Mouse (Mus musculus): ENCODE measurements around the gene Myo15. TPM values are rescaled to one million over a fixed set of nuclear protein-coding genes. Genes with fewer than 3 reads are reported as not detected.

The Myo15 gene
- total RNA-seq, 2 experiments from 2014 or later = 0.10 TPM

DNA sequence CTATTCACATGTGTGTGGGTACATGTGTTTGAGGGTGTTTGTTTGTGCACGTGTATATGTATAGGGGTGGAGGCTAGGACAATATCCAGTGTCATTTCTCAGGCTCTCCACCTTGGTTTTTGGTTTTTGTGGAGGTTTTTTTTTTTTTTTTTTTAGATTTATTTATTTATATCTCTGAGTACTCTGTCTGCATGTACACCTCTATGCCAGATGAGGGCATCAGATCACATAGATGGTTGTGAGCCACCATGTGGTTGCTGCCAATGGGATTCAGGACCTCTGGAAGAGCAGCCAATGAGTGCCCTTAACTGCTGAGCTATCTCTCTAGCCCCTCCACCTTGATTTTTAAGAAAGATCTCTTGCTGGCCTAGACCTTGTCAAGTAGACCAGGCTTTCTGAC is 11.2 kb upstream of the Myo15 start:
- peak; percentile 55 for TF ChIP-seq CTCF (conservative IDR thresholded peaks at IDR 0.05)
- no peak for DNase-seq (ENCODE audit: low spot score in 2 of 2)
- Histone ChIP-seq H3K4me3 (no peak overlapping the region), H3K27ac (no peak overlapping the region)

- no peak overlapping the region for H3K27ac ChIP-seq
- peak in 1 of 2 experiments; percentile 58 for DNase-seq (ENCODE audit: low spot score in 2 of 2)
- TF ChIP-seq CTCF (conservative IDR thresholded peaks at IDR 0.05) = peak; percentile 78
- no peak overlapping the region for H3K4me3 ChIP-seq
Measured at GRCm38 (mm10) chr11:60465943-60466380, 3.2 kb upstream of the Myo15 start.

- Histone ChIP-seq H3K4me3 (no peak overlapping the region), H3K27ac (no peak overlapping the region)
- no peak for DNase-seq (ENCODE audit: low spot score in 2 of 2)
- no peak for TF ChIP-seq CTCF (conservative IDR thresholded peaks at IDR 0.05)
Measured at GRCm38 (mm10) chr11:60470743-60471142, 1.6 kb downstream of the Myo15 start.

- peak; percentile 20; the same call in 1 of the 2 replicates for TF ChIP-seq CTCF (conservative IDR thresholded peaks at IDR 0.05)
- Histone ChIP-seq H3K27ac (no peak overlapping the region), H3K4me3 (no peak overlapping the region)
- no peak for DNase-seq (ENCODE audit: low spot score in 2 of 2)
Measured at GRCm38 (mm10) chr11:60474534-60474933, 5.4 kb downstream of the Myo15 start.

- DNase-seq (ENCODE audit: low spot score in 2 of 2) = no peak
- no peak for TF ChIP-seq CTCF (conservative IDR thresholded peaks at IDR 0.05)
- Histone ChIP-seq H3K27ac (no peak overlapping the region), H3K4me3 (no peak overlapping the region)
Measured at GRCm38 (mm10) chr11:60475668-60476362, 6.7 kb downstream of the Myo15 start.

GRCm38 (mm10) chr11:60478121-60478520 is 9.0 kb downstream of the Myo15 start:
- Histone ChIP-seq H3K4me3 (no peak overlapping the region), H3K27ac (no peak overlapping the region)
- DNase-seq (ENCODE audit: low spot score in 2 of 2) = no peak
- TF ChIP-seq CTCF (conservative IDR thresholded peaks at IDR 0.05) = no peak

GRCm38 (mm10) chr11:60486267-60486666 is 17.1 kb downstream of the Myo15 start:
- TF ChIP-seq CTCF (conservative IDR thresholded peaks at IDR 0.05) = no peak
- DNase-seq (ENCODE audit: low spot score in 2 of 2) = no peak
- Histone ChIP-seq H3K4me3 (no peak overlapping the region), H3K27ac (no peak overlapping the region)

- H3K27ac ChIP-seq = no peak overlapping the region
- TF ChIP-seq CTCF (conservative IDR thresholded peaks at IDR 0.05) = no peak
- DNase-seq (ENCODE audit: low spot score in 2 of 2) = no peak
- H3K4me3 ChIP-seq = no peak overlapping the region
Measured at GRCm38 (mm10) chr11:60492726-60493125, 23.6 kb downstream of the Myo15 start.

- DNase-seq (ENCODE audit: low spot score in 2 of 2) = no peak
- Histone ChIP-seq H3K4me3 (no peak overlapping the region), H3K27ac (no peak overlapping the region)
- TF ChIP-seq CTCF (conservative IDR thresholded peaks at IDR 0.05) = peak; percentile 58
Measured at GRCm38 (mm10) chr11:60495692-60496091, 26.6 kb downstream of the Myo15 start.

DNA sequence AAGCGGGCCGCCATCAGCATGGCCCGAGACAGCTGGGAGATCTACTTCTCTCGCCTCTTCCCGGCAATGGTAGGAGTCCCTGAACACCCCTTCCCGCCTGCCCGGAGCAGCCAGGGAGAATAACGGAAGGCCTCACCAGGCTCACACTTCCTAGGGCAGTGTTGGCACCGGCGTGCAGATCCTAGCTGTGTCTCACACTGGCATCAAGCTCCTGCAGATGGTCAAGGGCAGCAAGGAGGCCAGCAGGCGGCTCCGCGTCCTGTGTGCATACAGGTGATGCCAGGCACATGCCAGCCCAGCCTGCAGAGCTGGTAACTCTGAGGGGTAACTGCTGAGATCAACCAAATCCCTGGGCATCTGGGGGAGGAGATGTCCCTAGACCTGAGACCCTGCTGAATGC is 38.1 kb downstream of the Myo15 start:
- DNase-seq (ENCODE audit: low spot score in 2 of 2) = no peak
- Histone ChIP-seq H3K4me3 (no peak overlapping the region), H3K27ac (no peak overlapping the region)
- TF ChIP-seq CTCF (conservative IDR thresholded peaks at IDR 0.05) = no peak

GRCm38 (mm10) chr11:60508950-60509349 is 39.8 kb downstream of the Myo15 start:
- H3K4me3 ChIP-seq = peak overlapping the region; percentile 37; the same call in 1 of the 2 replicates
- TF ChIP-seq CTCF (conservative IDR thresholded peaks at IDR 0.05) = no peak
- H3K27ac ChIP-seq = no peak overlapping the region
- no peak for DNase-seq (ENCODE audit: low spot score in 2 of 2)

- H3K4me3 ChIP-seq = peak overlapping the region; percentile 37; the same call in 1 of the 2 replicates
- H3K27ac ChIP-seq = no peak overlapping the region
- TF ChIP-seq CTCF (conservative IDR thresholded peaks at IDR 0.05) = no peak
- no peak for DNase-seq (ENCODE audit: low spot score in 2 of 2)
Measured at GRCm38 (mm10) chr11:60509500-60509899, 40.4 kb downstream of the Myo15 start.

GRCm38 (mm10) chr11:60511893-60512292 is 42.8 kb downstream of the Myo15 start:
- DNase-seq (ENCODE audit: low spot score in 2 of 2) = no peak
- Histone ChIP-seq H3K27ac (no peak overlapping the region), H3K4me3 (no peak overlapping the region)
- TF ChIP-seq CTCF (conservative IDR thresholded peaks at IDR 0.05) = no peak

- Histone ChIP-seq H3K4me3 (no peak overlapping the region), H3K27ac (no peak overlapping the region)
- no peak for DNase-seq (ENCODE audit: low spot score in 2 of 2)
- peak; percentile 61 for TF ChIP-seq CTCF (conservative IDR thresholded peaks at IDR 0.05)
Measured at GRCm38 (mm10) chr11:60512520-60512919, 43.4 kb downstream of the Myo15 start.
